Mouse (Mus musculus): Measurements from ENCODE around the gene Gstz1. TPM values are rescaled to one million over a fixed set of nuclear protein-coding genes. Genes with fewer than 3 reads are reported as not detected.

The Gstz1 gene
- polyA plus RNA-seq, 1 experiment from 2014 or later = 26.7 TPM

DNA sequence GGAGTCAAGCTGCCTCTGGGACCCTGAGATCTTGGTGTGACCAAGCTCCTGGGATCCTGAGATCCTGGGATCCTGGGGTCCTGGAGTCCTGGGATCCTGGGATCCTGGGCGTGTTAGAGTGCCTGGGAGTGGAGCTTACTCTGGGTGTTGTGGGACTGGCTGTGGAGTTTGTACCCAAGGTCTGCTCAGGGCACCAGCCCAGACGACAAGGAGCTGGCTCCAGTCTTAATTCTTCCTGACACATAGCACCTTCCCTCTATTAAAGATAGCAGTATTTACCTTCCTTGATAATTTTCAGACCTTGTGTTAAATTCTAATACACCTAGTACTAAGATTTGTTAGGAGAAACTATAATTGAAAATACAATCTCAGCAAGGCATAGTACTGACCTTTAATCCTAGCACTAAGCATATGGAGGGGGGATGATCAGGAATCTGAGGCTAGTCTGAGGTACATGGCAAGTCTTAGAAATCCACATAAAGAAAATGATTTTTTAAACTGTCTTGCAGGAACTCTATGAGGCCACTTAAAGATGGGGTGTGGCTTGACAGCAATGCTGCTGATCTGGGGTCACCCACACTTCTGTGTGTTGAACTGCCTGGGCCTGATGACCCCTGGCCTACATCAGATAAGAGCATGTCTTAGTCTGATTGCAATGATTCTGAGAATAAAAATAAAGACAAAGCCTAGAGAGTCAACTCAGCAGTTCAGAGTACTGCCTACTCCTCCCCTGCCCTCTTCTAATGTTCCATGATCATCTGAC is 66.1 kb downstream of the Gstz1 start:
- no peaks in the 10 kb centered on the region for H3K27me3 ChIP-seq (ENCODE audit: control insufficient read depth, insufficient read depth, low read length)
- 53% methylated on average over 2 of the region's 2 CpGs for WGBS
- no peak overlapping the region for H3K9ac ChIP-seq (ENCODE audit: low read length)
- no peak overlapping the region for H3K4me3 ChIP-seq (ENCODE audit: low read length)
- H3K27ac ChIP-seq (ENCODE audit: low read length) = no peak overlapping the region
- no peak for ATAC-seq (replicated peaks; ENCODE audit: extremely low read depth, insufficient read depth, low FRiP score)
- H3K4me1 ChIP-seq (ENCODE audit: control insufficient read depth, insufficient read depth, low read length) = no peaks in the 10 kb centered on the region
- H3K36me3 ChIP-seq (ENCODE audit: control insufficient read depth, insufficient read depth) = no peaks in the 10 kb centered on the region
- H3K4me2 ChIP-seq (ENCODE audit: low read depth, low read length) = no peak overlapping the region
- H3K9me3 ChIP-seq (replicated peaks; ENCODE audit: control insufficient read depth, low read length) = no peaks in the 10 kb centered on the region

Other genes with a start within 250 kb of the Gstz1 start
- 25.1 and 25.9 TPM in 2 replicates for gene Cipc, start 200.1 kb upstream of the Gstz1 start, polyA plus RNA-seq (2015; fragmentation: Nextera tagmentation; extraction: Ambion mirVana)
- 0.07 TPM in 2 replicates for gene Zdhhc22, start 156.7 kb upstream of the Gstz1 start, polyA plus RNA-seq (2015; fragmentation: Nextera tagmentation; extraction: Ambion mirVana)
- 0.11 TPM in 1 of 2 replicates, not detected in the other for gene Tmem63c, start 125.8 kb upstream of the Gstz1 start, polyA plus RNA-seq (2015; fragmentation: Nextera tagmentation; extraction: Ambion mirVana)
- 0.50 TPM in 1 of 2 replicates, not detected in the other for gene Ngb, start 44.6 kb upstream of the Gstz1 start, polyA plus RNA-seq (2015; fragmentation: Nextera tagmentation; extraction: Ambion mirVana)
- 11.4 and 11.9 TPM in 2 replicates for gene Pomt2, start 803 bp downstream of the Gstz1 start, polyA plus RNA-seq (2015; fragmentation: Nextera tagmentation; extraction: Ambion mirVana)
- gene Samd15, start 52.6 kb downstream of the Gstz1 start, polyA plus RNA-seq (2015; fragmentation: Nextera tagmentation; extraction: Ambion mirVana) = 0.72 and 0.91 TPM in 2 replicates
- gene Tmed8, start 53.3 kb downstream of the Gstz1 start, polyA plus RNA-seq (2015; fragmentation: Nextera tagmentation; extraction: Ambion mirVana) = 1.5 and 1.8 TPM in 2 replicates
- 0.52 and 0.70 TPM in 2 replicates for gene Noxred1, start 91.6 kb downstream of the Gstz1 start, polyA plus RNA-seq (2015; fragmentation: Nextera tagmentation; extraction: Ambion mirVana)
- gene Vipas39, start 119.1 kb downstream of the Gstz1 start, polyA plus RNA-seq (2015; fragmentation: Nextera tagmentation; extraction: Ambion mirVana) = 35.2 and 37.5 TPM in 2 replicates
- 185 and 191 TPM in 2 replicates for gene Ahsa1, start 119.3 kb downstream of the Gstz1 start, polyA plus RNA-seq (2015; fragmentation: Nextera tagmentation; extraction: Ambion mirVana)
- gene Ism2, start 152.5 kb downstream of the Gstz1 start, polyA plus RNA-seq (2015; fragmentation: Nextera tagmentation; extraction: Ambion mirVana) = 0.38 and 0.69 TPM in 2 replicates
- gene Sptlc2, start 241.2 kb downstream of the Gstz1 start, polyA plus RNA-seq (2015; fragmentation: Nextera tagmentation; extraction: Ambion mirVana) = 68.0 and 69.8 TPM in 2 replicates